Mouse (Mus musculus): ENCODE data around the gene Gm20388. TPM values are rescaled to one million over a fixed set of nuclear protein-coding genes. Genes with fewer than 3 reads are reported as not detected.
A peak's percentile ranks its signal among the peaks of the same experiment; 100 is the strongest.

Gm20388 gene
- polyA plus RNA-seq, 1 experiment, result 49.7 TPM

DNA sequence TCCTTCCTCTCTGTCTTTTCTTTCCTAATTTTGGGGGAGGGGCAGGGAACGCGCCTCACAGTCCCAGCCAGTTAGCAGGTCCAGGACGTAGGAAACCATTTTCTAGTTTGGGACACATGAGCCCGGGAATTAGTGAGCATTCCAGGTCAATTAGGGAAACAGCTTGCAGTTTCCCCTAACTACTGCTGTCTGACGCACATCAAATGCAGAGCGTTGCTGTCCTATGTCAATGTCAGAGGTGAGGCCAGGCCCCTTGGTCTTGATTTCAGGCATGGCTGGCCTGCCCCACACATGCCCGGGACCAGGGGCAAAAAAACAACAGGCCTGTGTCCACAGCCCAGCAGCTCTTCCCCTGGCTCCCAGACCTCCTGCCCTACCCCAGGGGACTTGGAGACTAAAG, 1259.5 kb downstream of the Gm20388 start:
- H3K4me1 ChIP-seq (ENCODE audit: control insufficient read depth, insufficient read depth, low read length), result no peaks in the 10 kb centered on the region
- H3K27me3 ChIP-seq (replicated peaks; ENCODE audit: control insufficient read depth, insufficient read depth, low read length), result no peaks in the 10 kb centered on the region
- no peak for TF ChIP-seq CTCF (conservative IDR thresholded peaks at IDR 0.05; ENCODE audit: insufficient read depth, insufficient read length, low read depth, low read length)
- TF ChIP-seq POLR2A (IDR thresholded peaks at IDR 0.05; ENCODE audit: low read depth, low read length), result no peak
- no peak for DNase-seq
- WGBS, result 38% methylated on average over 7 of the region's 7 CpGs
- no peaks in the 10 kb centered on the region for H3K36me3 ChIP-seq (ENCODE audit: control insufficient read depth, insufficient read depth, low read length)
- H3K4me3 ChIP-seq (ENCODE audit: insufficient read depth, low read depth, low read length), result no peak overlapping the region
- H3K27ac ChIP-seq (ENCODE audit: insufficient read depth, low read depth, low read length), result no peak overlapping the region

DNA sequence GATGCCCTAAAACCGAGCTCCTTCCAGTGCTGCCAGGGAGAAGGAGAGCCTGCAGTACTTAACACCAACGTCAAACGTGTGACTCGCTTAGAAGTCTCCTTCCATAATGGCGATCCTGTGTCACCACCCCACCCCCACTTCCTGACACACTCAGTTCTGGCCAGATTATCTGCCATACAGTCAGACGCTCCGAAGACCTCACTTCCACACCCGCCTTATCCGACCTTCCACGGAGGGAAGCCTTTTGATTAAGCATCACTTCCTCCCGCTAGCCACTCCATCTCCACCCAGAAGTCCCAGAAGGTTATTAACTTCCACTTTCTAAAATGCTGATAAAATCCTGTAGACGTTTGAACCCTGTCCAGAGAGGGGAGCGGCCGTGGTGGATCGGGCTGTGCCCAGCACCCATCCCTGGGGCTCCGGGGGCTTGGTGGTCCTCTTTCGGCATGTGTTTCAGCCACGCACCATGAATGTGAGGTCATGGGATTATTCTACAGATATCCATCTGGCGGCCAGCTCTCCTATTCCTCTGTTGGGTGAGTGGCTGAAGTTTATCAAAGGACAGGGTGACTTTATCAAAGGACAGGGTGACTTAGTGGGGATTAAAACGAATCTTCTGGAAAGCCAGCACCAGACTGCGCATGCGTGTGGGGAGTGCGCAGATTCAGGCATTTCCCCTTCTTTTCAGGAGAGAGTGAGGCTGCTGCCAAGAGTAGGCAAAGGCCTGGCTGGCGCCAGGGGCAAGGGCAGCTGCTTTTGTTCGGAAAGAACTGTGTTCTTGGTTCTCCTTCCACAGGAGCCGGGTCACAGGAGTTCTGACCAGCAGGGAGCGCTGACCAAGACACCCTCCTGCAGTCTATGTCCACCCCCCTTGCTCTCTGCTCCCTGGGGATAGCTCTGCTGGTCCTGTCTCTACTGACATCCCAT, 1260.2 kb downstream of the Gm20388 start:
- H3K4me3 ChIP-seq (ENCODE audit: insufficient read depth, low read depth, low read length), result 0 out of 2 replicates have a peak overlapping the region, but pooled peaks have one; percentile 1
- DNase-seq, result peak; percentile 61
- TF ChIP-seq POLR2A (IDR thresholded peaks at IDR 0.05; ENCODE audit: low read depth, low read length), result no peak
- 0 out of 2 replicates have a peak, but pooled peaks have one; percentile 7 for TF ChIP-seq CTCF (conservative IDR thresholded peaks at IDR 0.05; ENCODE audit: insufficient read depth, insufficient read length, low read depth, low read length)
- no peaks in the 10 kb centered on the region for H3K4me1 ChIP-seq (ENCODE audit: control insufficient read depth, insufficient read depth, low read length)
- no peaks in the 10 kb centered on the region for H3K27me3 ChIP-seq (replicated peaks; ENCODE audit: control insufficient read depth, insufficient read depth, low read length)
- H3K27ac ChIP-seq (ENCODE audit: insufficient read depth, low read depth, low read length), result peak overlapping the region; percentile 24; the same call in 1 of the 2 replicates
- H3K36me3 ChIP-seq (ENCODE audit: control insufficient read depth, insufficient read depth, low read length), result no peaks in the 10 kb centered on the region
- 51% methylated on average over 27 of the region's 27 CpGs for WGBS

DNA sequence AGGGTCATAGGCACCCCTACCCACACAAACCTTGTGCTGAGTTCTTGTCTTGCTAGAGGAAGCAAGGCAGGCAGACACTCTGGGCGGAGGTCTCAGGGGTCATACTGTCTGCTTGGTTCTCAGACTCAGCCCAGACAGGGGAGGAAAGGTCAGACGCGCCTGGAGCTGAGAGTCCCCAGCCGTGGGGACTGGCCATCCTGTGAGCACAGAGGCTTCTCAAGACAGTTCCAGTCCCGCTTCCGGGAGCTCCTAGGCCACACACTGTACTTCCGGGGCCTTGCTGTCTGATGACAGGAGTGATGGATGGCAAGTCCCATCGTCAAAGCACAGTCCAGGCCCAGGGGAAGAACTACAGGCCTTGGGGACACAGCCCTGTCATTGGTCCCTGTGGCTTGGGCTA, 1261.9 kb downstream of the Gm20388 start:
- H3K4me3 ChIP-seq (ENCODE audit: insufficient read depth, low read depth, low read length), result no peak overlapping the region
- DNase-seq, result no peak
- TF ChIP-seq CTCF (conservative IDR thresholded peaks at IDR 0.05; ENCODE audit: insufficient read depth, insufficient read length, low read depth, low read length) (no peak), POLR2A (IDR thresholded peaks at IDR 0.05; ENCODE audit: low read depth, low read length) (no peak)
- H3K27me3 ChIP-seq (replicated peaks; ENCODE audit: control insufficient read depth, insufficient read depth, low read length), result no peaks in the 10 kb centered on the region
- WGBS, result 70% methylated on average over 8 of the region's 8 CpGs
- no peaks in the 10 kb centered on the region for H3K36me3 ChIP-seq (ENCODE audit: control insufficient read depth, insufficient read depth, low read length)
- no peak overlapping the region for H3K27ac ChIP-seq (ENCODE audit: insufficient read depth, low read depth, low read length)
- no peaks in the 10 kb centered on the region for H3K4me1 ChIP-seq (ENCODE audit: control insufficient read depth, insufficient read depth, low read length)

DNA sequence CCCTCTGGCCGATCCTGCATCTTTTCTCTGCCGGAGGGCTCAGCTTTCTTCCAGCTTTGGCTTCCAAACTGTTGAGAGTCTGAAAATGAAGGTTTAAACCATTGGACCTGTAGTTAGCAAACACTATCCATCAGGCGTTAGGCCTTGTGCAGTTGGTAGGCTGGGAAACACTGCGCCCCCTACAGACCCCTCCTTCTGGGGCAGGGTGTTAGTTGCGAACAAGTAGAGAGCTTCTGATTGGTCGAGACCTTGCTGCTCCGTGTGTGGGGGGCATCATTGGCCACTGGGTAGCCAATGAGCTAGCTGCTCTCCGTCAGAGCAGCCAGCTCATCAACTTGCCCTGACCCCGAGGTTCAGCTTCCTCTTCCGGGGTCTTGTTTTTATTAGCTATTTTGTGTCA, 1263.5 kb downstream of the Gm20388 start:
- 63% methylated on average over 10 of the region's 10 CpGs for WGBS
- Histone ChIP-seq H3K27me3 (replicated peaks; ENCODE audit: control insufficient read depth, insufficient read depth, low read length) (no peaks in the 10 kb centered on the region), H3K27ac (ENCODE audit: insufficient read depth, low read depth, low read length) (no peak overlapping the region), H3K4me3 (ENCODE audit: insufficient read depth, low read depth, low read length) (no peak overlapping the region), H3K4me1 (ENCODE audit: control insufficient read depth, insufficient read depth, low read length) (no peaks in the 10 kb centered on the region), H3K36me3 (ENCODE audit: control insufficient read depth, insufficient read depth, low read length) (no peaks in the 10 kb centered on the region)
- no peak for TF ChIP-seq POLR2A (IDR thresholded peaks at IDR 0.05; ENCODE audit: low read depth, low read length)
- no peak for TF ChIP-seq CTCF (conservative IDR thresholded peaks at IDR 0.05; ENCODE audit: insufficient read depth, insufficient read length, low read depth, low read length)
- DNase-seq, result peak; percentile 72

DNA sequence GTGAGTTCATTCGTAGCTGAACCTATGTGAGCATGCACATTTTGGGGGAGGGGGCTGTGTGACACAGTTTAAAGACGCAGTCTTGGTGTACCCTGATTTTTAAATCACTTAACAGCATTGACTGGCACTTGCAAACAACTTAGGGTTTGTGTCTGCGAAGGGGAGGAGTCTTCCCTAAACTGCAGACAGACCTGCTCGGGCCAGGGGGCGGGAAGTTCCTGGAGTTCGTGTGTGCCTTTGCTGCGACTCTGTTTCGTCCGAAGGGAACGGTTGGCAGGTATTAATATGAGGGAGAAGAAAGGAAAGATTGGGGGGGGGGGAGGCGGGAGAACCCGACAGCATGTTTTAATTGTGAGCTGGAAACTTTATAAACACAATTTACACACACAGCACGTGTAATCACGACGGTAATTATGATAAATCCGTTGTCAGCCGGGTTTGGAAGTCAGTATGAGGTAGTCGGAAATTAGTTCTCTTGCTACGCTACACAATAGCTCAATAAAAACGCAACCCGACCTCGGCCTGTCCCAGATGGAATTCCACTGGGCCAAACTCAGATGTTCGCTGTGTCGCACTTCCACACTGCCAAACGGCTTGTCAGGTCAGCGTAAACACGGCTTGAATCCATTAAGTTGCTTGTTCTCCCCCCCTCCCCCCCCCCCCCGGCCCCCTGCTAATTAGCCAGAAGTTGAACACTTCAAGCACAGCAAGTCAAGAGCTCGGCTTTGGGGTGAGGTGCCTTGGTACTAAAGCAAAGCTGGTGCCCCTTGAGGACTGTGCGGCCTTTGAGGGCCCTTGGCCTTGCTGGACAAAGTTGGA, 1264.3 kb downstream of the Gm20388 start:
- H3K27me3 ChIP-seq (replicated peaks; ENCODE audit: control insufficient read depth, insufficient read depth, low read length), result no peaks in the 10 kb centered on the region
- TF ChIP-seq CTCF (conservative IDR thresholded peaks at IDR 0.05; ENCODE audit: insufficient read depth, insufficient read length, low read depth, low read length) (no peak), POLR2A (IDR thresholded peaks at IDR 0.05; ENCODE audit: low read depth, low read length) (no peak)
- DNase-seq, result no peak
- H3K27ac ChIP-seq (ENCODE audit: insufficient read depth, low read depth, low read length), result peak overlapping the region; percentile 41; the same call in 1 of the 2 replicates
- no peaks in the 10 kb centered on the region for H3K4me1 ChIP-seq (ENCODE audit: control insufficient read depth, insufficient read depth, low read length)
- WGBS, result 45% methylated on average over 30 of the region's 30 CpGs
- H3K36me3 ChIP-seq (ENCODE audit: control insufficient read depth, insufficient read depth, low read length), result no peaks in the 10 kb centered on the region
- H3K4me3 ChIP-seq (ENCODE audit: insufficient read depth, low read depth, low read length), result no peak overlapping the region

DNA sequence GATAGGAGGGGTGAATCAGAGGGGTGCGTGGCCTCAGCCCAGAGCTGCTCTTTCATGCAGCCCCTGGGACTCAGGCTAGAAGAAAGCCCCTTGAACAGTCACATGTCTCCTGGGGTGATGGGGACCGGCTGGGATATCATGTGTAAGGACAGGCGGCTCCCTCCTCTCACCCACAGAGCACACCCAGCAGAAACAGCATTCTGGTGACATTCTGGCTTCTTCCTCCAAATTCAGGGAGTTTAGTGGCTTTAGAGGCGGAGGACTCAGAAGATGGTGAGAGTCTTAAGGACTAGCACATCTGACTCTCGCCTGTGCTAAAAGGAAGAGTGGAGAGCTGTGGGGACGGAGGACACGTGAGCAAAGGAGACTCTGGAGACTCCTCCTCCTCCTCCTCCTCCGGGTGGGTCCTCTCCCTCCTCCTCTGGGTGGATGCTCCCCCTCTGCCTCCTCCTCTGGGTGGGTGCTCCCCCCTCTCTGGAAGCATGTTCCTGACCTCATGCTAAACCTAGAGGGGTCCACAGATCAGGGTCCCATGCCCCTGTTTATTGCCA, 1265.0 kb downstream of the Gm20388 start:
- DNase-seq, result no peak
- Histone ChIP-seq H3K36me3 (ENCODE audit: control insufficient read depth, insufficient read depth, low read length) (no peaks in the 10 kb centered on the region), H3K27me3 (replicated peaks; ENCODE audit: control insufficient read depth, insufficient read depth, low read length) (no peaks in the 10 kb centered on the region), H3K4me3 (ENCODE audit: insufficient read depth, low read depth, low read length) (no peak overlapping the region), H3K4me1 (ENCODE audit: control insufficient read depth, insufficient read depth, low read length) (no peaks in the 10 kb centered on the region), H3K27ac (ENCODE audit: insufficient read depth, low read depth, low read length) (0 out of 2 replicates have a peak overlapping the region, but pooled peaks have one; percentile 29)
- TF ChIP-seq CTCF (conservative IDR thresholded peaks at IDR 0.05; ENCODE audit: insufficient read depth, insufficient read length, low read depth, low read length) (no peak), POLR2A (IDR thresholded peaks at IDR 0.05; ENCODE audit: low read depth, low read length) (no peak)
- WGBS, result 61% methylated on average over 8 of the region's 8 CpGs

Data from kidney, adult 2 months (tissue).